Mouse (Mus musculus) small intestine, adult 2 months (tissue): ENCODE data around the gene Dhrs9.

Experiments used
- CTCF ChIP-seq: fragments of 200-500 bp; IDR thresholded peaks from 2 replicates; pipeline ENCODE4 v1.5.1; 2012; ENCODE audit warnings: low read depth, mild to moderate bottlenecking, control low read depth, inconsistent platforms, low read length, moderate library complexity, mixed read lengths; ENCODE audit not compliant: insufficient replicate concordance, insufficient read length; ENCODE audit errors: extremely low read depth
- POLR2A ChIP-seq: fragments of 200-500 bp; IDR thresholded peaks from 2 replicates; pipeline ENCODE4 v1.6.1; 2012; ENCODE audit warnings: low read depth, mild to moderate bottlenecking, control low read depth, inconsistent platforms, low read length, moderate library complexity

GRCm38 (mm10) chr2:69382838-69383237, 2.6 kb downstream of the Dhrs9 start:
- TF ChIP-seq POLR2A = no peak
- no peak for TF ChIP-seq CTCF
